ENCODE assay signal across 21 mouse cellular contexts in genomic region chr11:101519364-101519763, GRCm38 (mm10). TPM values are rescaled to one million over a fixed set of nuclear protein-coding genes. Genes with fewer than 3 reads are reported as not detected.
"Had no signal": no experiment of that assay in that cellular context is flagged by ENCODE, and none has a peak within 500 bp of the region (broad histone marks: within the 10 kb centered on the region; RNA-seq: fewer than 3 reads in every experiment).

No protein-coding gene starts in this region.

- ATAC-seq: hindbrain, postnatal 0 days; inflammation-experienced regulatory T-cells, adult 6 months; midbrain, embryonic 15.5 days had no signal

- DNase-seq: kidney, adult 18-20 months; kidney, postnatal 25 days; layer of hippocampus, adult 9-11 months; liver, embryonic 13.5 days; lung, adult 2 months; retina, postnatal 1 day; thymus, adult 2 months; thymus, postnatal 14 days; thymus, postnatal 4 days had no signal

- H3K27me3 ChIP-seq: limb, embryonic 13.5 days; liver, embryonic 13.5 days; midbrain, embryonic 12.5 days; midbrain, embryonic 15.5 days; neural tube, embryonic 12.5 days had no signal

- H3K36me3 ChIP-seq: midbrain, embryonic 15.5 days had no signal

- H3K4me1 ChIP-seq: limb, embryonic 10.5 days; limb, embryonic 13.5 days; midbrain, embryonic 12.5 days; midbrain, embryonic 15.5 days; neural tube, embryonic 12.5 days had no signal

- H3K4me2 ChIP-seq: hindbrain, embryonic 14.5 days; limb, embryonic 13.5 days; liver, embryonic 13.5 days; midbrain, embryonic 12.5 days; midbrain, embryonic 15.5 days; neural tube, embryonic 12.5 days had no signal

- H3K9me3 ChIP-seq: limb, embryonic 10.5 days; limb, embryonic 13.5 days; liver, embryonic 13.5 days; midbrain, embryonic 12.5 days; midbrain, embryonic 15.5 days; neural tube, embryonic 12.5 days had no signal

- H3K4me3 ChIP-seq: layer of hippocampus, adult 2 months; limb, embryonic 10.5 days; limb, embryonic 13.5 days; liver, embryonic 13.5 days; midbrain, embryonic 12.5 days; midbrain, embryonic 15.5 days; neural tube, embryonic 12.5 days had no signal

- H3K27ac ChIP-seq: hindbrain, embryonic 14.5 days; hindbrain, postnatal 0 days; kidney, postnatal 0 days; layer of hippocampus, adult 2 months; limb, embryonic 10.5 days; limb, embryonic 13.5 days; liver, embryonic 13.5 days; macrophage; midbrain, embryonic 12.5 days; midbrain, embryonic 15.5 days; neural tube, embryonic 12.5 days; stomach, postnatal 0 days had no signal

- H3K9ac ChIP-seq: hindbrain, embryonic 14.5 days; limb, embryonic 13.5 days; liver, embryonic 13.5 days; midbrain, embryonic 12.5 days; midbrain, embryonic 15.5 days; neural tube, embryonic 12.5 days had no signal

RNA-seq across cellular contexts. Expression of gene Rnd2, which starts 54.6 kb away (rescaled TPM):
- polyA plus RNA-seq: inflammation-experienced regulatory T-cells, adult 6 months had no signal
